Mouse (Mus musculus) heart, adult 2 months (tissue): ENCODE results near the gene Hmg20a.

ENCODE experiments used
- CTCF ChIP-seq: fragments of 200-600 bp; IDR thresholded peaks from 2 replicates; pipeline ENCODE4 v1.8.1; 2022; ENCODE audit warnings: antibody characterized with exemption, mild to moderate bottlenecking, moderate library complexity
- POLR2A ChIP-seq: fragments of 200-500 bp; IDR thresholded peaks from 2 replicates; pipeline ENCODE4 v1.6.1; 2011; ENCODE audit warnings: mild to moderate bottlenecking, low read depth, low read length, control low read depth; ENCODE audit not compliant: insufficient read depth

- no peak for TF ChIP-seq CTCF
- TF ChIP-seq POLR2A: no peak
Measured at GRCm38 (mm10) chr9:56470291-56470690, 51.9 kb downstream of the Hmg20a start.
